Mouse (Mus musculus): ENCODE measurements around the gene Trip10. TPM values are rescaled to one million over a fixed set of nuclear protein-coding genes. Genes with fewer than 3 reads are reported as not detected.

Gene Trip10
- polyA plus RNA-seq, 1 experiment from 2014 or later, result 43.1 TPM

Small RNA genes lying within 50 kb of the gene (microRNA-seq; reads per million reads assigned to microRNA genes)
- gene Mir6978, result not detected

Other genes with a start within 250 kb of the Trip10 start
- 0.32 and 0.43 TPM in 2 replicates for gene Pspn, start 249.4 kb upstream of the Trip10 start, polyA plus RNA-seq (2015; fragmentation: Nextera tagmentation; extraction: Ambion mirVana)
- 58.2 and 61.1 TPM in 2 replicates for gene Gtf2f1, start 238.2 kb upstream of the Trip10 start, polyA plus RNA-seq (2015; fragmentation: Nextera tagmentation; extraction: Ambion mirVana)
- gene Gm17949, start 238.0 kb upstream of the Trip10 start, polyA plus RNA-seq (2015; fragmentation: Nextera tagmentation; extraction: Ambion mirVana), result 0.51 and 0.58 TPM in 2 replicates
- gene Khsrp, start 217.9 kb upstream of the Trip10 start, polyA plus RNA-seq (2015; fragmentation: Nextera tagmentation; extraction: Ambion mirVana), result 39.4 and 41.0 TPM in 2 replicates
- gene Slc25a41, start 207.8 kb upstream of the Trip10 start, polyA plus RNA-seq (2015; fragmentation: Nextera tagmentation; extraction: Ambion mirVana), result not detected in 2 replicates
- 50.8 and 60.8 TPM in 2 replicates for gene Crb3, start 190.3 kb upstream of the Trip10 start, polyA plus RNA-seq (2015; fragmentation: Nextera tagmentation; extraction: Ambion mirVana)
- 8.7 and 10.0 TPM in 2 replicates for gene Slc25a23, start 189.6 kb upstream of the Trip10 start, polyA plus RNA-seq (2015; fragmentation: Nextera tagmentation; extraction: Ambion mirVana)
- 6.3 and 8.2 TPM in 2 replicates for gene Dennd1c, start 170.9 kb upstream of the Trip10 start, polyA plus RNA-seq (2015; fragmentation: Nextera tagmentation; extraction: Ambion mirVana)
- 20.3 and 23.9 TPM in 2 replicates for gene Tubb4a, start 161.7 kb upstream of the Trip10 start, polyA plus RNA-seq (2015; fragmentation: Nextera tagmentation; extraction: Ambion mirVana)
- gene Tnfsf9, start 144.1 kb upstream of the Trip10 start, polyA plus RNA-seq (2015; fragmentation: Nextera tagmentation; extraction: Ambion mirVana), result 9.5 and 10.1 TPM in 2 replicates
- gene Cd70, start 99.7 kb upstream of the Trip10 start, polyA plus RNA-seq (2015; fragmentation: Nextera tagmentation; extraction: Ambion mirVana), result 0.15 TPM in 1 of 2 replicates, not detected in the other
- gene Tnfsf14, start 55.3 kb upstream of the Trip10 start, polyA plus RNA-seq (2015; fragmentation: Nextera tagmentation; extraction: Ambion mirVana), result 0.23 and 0.32 TPM in 2 replicates
- 9.5 and 20.2 TPM in 2 replicates for gene C3, start 21.3 kb upstream of the Trip10 start, polyA plus RNA-seq (2015; fragmentation: Nextera tagmentation; extraction: Ambion mirVana)
- 41.4 and 44.3 TPM in 2 replicates for gene Gpr108, start 1.0 kb upstream of the Trip10 start, polyA plus RNA-seq (2015; fragmentation: Nextera tagmentation; extraction: Ambion mirVana)
- gene Vav1, start 29.6 kb downstream of the Trip10 start, polyA plus RNA-seq (2015; fragmentation: Nextera tagmentation; extraction: Ambion mirVana), result 4.1 and 4.4 TPM in 2 replicates
- 7.2 and 7.7 TPM in 2 replicates for gene Adgre1, start 109.2 kb downstream of the Trip10 start, polyA plus RNA-seq (2015; fragmentation: Nextera tagmentation; extraction: Ambion mirVana)